Mouse (Mus musculus) forebrain, postnatal 0 days (tissue): ENCODE data around the gene Dnah3. TPM values are rescaled to one million over a fixed set of nuclear protein-coding genes. Genes with fewer than 3 reads are reported as not detected.

ENCODE experiments used
- ATAC-seq: fragments of 200-750 bp; cut with Nextera tagmentation; 2 replicates; pipeline ENCODE4 v1.8.0; 2017; ENCODE audit warnings: mild to moderate bottlenecking, moderate library complexity
- DNase-seq: peaks from one replicate; pipeline ENCODE4 v3.0.0-alpha.2; 2015
- H3K27ac ChIP-seq: fragments of 300-500 bp; sonication (generic); 2 replicates; pipeline ENCODE4 v1.5.1; 2014; ENCODE audit warnings: low read depth, mild to moderate bottlenecking, antibody characterized with exemption, low read length, moderate library complexity, mixed read lengths
- H3K27me3 ChIP-seq: fragments of 300-500 bp; sonication (generic); 2 replicates; pipeline ENCODE4 v1.6.1; 2014; ENCODE audit warnings: mild to moderate bottlenecking, low read length, mixed read lengths; ENCODE audit not compliant: insufficient read depth
- H3K36me3 ChIP-seq: fragments of 300-500 bp; sonication (generic); 2 replicates; pipeline ENCODE4 v1.6.1; 2014; ENCODE audit warnings: mild to moderate bottlenecking, moderate library complexity; ENCODE audit not compliant: insufficient read depth
- H3K4me1 ChIP-seq: fragments of 300-500 bp; sonication (generic); 2 replicates; pipeline ENCODE4 v1.6.1; 2014; ENCODE audit warnings: antibody characterized with exemption; ENCODE audit not compliant: insufficient read depth
- H3K4me2 ChIP-seq: fragments of 300-500 bp; sonication (generic); 2 replicates; pipeline ENCODE4 v1.6.1; 2014; ENCODE audit warnings: low read depth, mild to moderate bottlenecking, moderate library complexity
- H3K4me3 ChIP-seq: fragments of 300-500 bp; sonication (generic); 2 replicates; pipeline ENCODE4 v1.5.1; 2014; ENCODE audit warnings: low read depth, low read length, mixed read lengths
- H3K9ac ChIP-seq: fragments of 300-500 bp; sonication (generic); 2 replicates; pipeline ENCODE4 v1.6.1; 2014; ENCODE audit warnings: mild to moderate bottlenecking
- H3K9me3 ChIP-seq: fragments of 300-500 bp; sonication (generic); 2 replicates; pipeline ENCODE4 v1.6.1; 2016; ENCODE audit warnings: low read length
- CTCF ChIP-seq: sonication (generic); IDR thresholded peaks from 2 replicates; pipeline ENCODE4 v1.5.1; 2016; ENCODE audit warnings: antibody characterized with exemption, control low read depth, low read depth
- WGBS: fragments of 180-500 bp; shearing (Covaris S2); extraction: QIAGEN DNeasy Blood & Tissue Kit; methylation state at CpG from one replicate; pipeline ENCODE4 v1.1.7; 2014; 5-methylcytosine and 5-hydroxymethylcytosine counted together
- polyA plus RNA-seq: library from polyadenylated mRNA; unstranded; fragments of >200 nt; fragmentation: Nextera tagmentation; extraction: Ambion mirVana; gene quantifications from 2 replicates; pipeline ENCODE4 v1.2.1, GENCODE M21; 2015
- total RNA-seq: library from RNA; depleted of rRNA; stranded (reverse); fragments of >200 nt; gene quantifications from 2 replicates; pipeline ENCODE4 v1.2.3, GENCODE M21; 2014; rRNA removed

Dnah3 gene
- total RNA-seq (0.81 and 1.5 TPM in 2 replicates), polyA plus RNA-seq (0.15 and 0.25 TPM in 2 replicates)

DNA sequence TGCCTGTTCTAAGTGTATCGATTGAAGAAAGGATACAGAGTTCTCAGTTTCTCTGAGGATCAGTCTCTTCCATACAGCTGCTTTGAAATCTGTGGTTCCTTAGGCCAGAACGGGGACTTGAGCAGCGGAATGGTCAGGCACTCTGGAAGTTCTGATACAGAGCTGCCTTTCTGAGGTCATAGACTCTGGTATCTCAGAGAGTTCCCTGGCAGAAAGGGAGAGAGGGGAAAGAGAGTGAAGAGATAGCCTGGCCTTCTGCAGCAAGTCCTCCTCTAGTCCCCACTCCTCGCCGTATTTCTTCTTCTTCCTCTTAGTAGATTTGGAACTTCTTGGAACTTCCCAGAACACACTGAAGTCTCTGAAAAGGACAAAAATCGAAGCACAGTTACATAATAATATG, at the start of gene Dnah3:
Gene Dnah3, minus strand, starts transcription at position 101 of the 400 bp plus-strand sequence.
- no peak within 1 kb of the TSS for H3K27ac ChIP-seq
- no peak within 1 kb of the TSS for H3K4me3 ChIP-seq
- no peaks in the 10 kb centered on the region for H3K4me1 ChIP-seq
- TF ChIP-seq CTCF, result no peak
- no peak within 1 kb of the TSS for H3K9ac ChIP-seq
- H3K27me3 ChIP-seq, result no peaks in the 10 kb centered on the region
- ATAC-seq, result no peak
- no peak within 1 kb of the TSS for H3K4me2 ChIP-seq
- 88% methylated on average over 6 of the region's 6 CpGs for WGBS
- DNase-seq, result no peak
- H3K36me3 ChIP-seq, result no peaks in the 10 kb centered on the region
- H3K9me3 ChIP-seq, result no peaks in the 10 kb centered on the region

DNA sequence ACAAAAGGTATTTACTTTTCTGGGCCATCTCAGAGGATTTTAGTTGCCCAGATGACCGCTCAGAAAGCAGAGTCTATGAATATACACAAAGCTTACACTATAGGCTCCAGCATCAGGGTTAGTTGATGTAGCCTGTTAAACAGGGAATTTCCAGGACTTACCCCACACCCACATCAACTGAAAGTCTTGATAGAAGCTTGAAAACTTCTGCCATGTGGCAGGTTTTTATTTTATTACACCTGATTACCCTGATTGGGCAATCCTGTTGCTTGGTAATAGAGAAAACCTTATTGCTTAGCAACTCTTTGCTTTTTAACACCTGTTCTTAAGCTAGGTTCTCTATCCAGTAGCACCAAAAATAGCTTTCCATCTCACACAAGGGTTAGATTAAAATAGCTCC, 47.7 kb upstream of the Dnah3 start:
- TF ChIP-seq CTCF, result no peak
- Histone ChIP-seq H3K4me2 (no peak overlapping the region), H3K9ac (no peak overlapping the region), H3K27ac (no peak overlapping the region), H3K4me1 (no peaks in the 10 kb centered on the region), H3K36me3 (no peaks in the 10 kb centered on the region), H3K4me3 (no peak overlapping the region), H3K9me3 (no peaks in the 10 kb centered on the region), H3K27me3 (peaks cover 4% of the 10 kb centered on the region; the same call in 1 of the 2 replicates)
- 86% methylated on average over 1 of the region's 1 CpGs for WGBS
- ATAC-seq (no peak), DNase-seq (no peak)

DNA sequence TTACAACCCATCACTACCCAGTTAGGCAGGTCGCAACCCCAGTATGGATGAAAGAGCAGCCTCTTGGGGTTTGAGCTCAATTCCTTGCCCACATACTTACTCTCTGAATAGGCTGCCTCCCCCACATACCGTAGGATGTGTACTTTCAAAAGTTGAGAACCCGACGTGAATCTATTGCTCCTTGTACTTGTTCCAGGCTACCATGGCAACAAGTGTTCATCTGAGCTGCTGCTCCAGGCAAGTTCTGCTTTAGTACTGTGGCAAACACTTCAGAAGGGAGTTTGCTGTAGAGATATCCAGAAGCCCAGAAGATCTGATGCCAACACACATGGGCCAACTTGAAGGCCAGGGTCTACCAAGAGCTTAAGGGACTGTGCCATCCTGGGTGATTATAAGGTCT, 33.9 kb upstream of the Dnah3 start:
- ATAC-seq, result peak; percentile 50; the same call in 1 of the 2 replicates

DNA sequence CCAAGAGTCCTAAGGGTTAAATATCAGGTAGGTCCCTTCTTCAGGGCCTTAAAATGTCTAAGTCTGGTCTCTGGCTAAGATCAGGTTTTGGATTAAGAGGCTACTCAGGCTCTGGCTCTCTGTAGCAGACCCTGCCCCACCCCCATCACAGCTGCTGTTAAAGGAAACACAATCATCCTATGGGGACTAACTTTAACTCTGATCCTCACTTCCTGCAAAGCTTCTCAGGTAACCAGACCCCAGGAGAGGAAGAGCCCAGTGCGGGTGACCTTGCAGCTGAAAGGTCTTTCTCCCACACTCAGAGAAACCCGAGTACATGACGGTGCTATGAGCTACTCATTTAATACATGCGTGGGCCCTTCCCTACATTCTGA, 32.6 kb upstream of the Dnah3 start:
- no peaks in the 10 kb centered on the region for H3K27me3 ChIP-seq
- H3K27ac ChIP-seq, result no peak overlapping the region
- no peak overlapping the region for H3K4me2 ChIP-seq
- no peak overlapping the region for H3K9ac ChIP-seq
- H3K4me3 ChIP-seq, result no peak overlapping the region
- TF ChIP-seq CTCF, result no peak
- H3K9me3 ChIP-seq, result no peaks in the 10 kb centered on the region
- no peaks in the 10 kb centered on the region for H3K36me3 ChIP-seq
- no peaks in the 10 kb centered on the region for H3K4me1 ChIP-seq
- ATAC-seq, result no peak
- DNase-seq, result no peak
- WGBS, result 59% methylated on average over 4 of the region's 4 CpGs

More for the DNA sequence above, 33.9 kb upstream of the Dnah3 start:
- no peak overlapping the region for H3K4me2 ChIP-seq
- H3K27ac ChIP-seq, result no peak overlapping the region
- 35% methylated on average over 4 of the region's 4 CpGs for WGBS
- no peaks in the 10 kb centered on the region for H3K27me3 ChIP-seq
- no peak overlapping the region for H3K9ac ChIP-seq
- no peaks in the 10 kb centered on the region for H3K9me3 ChIP-seq
- no peaks in the 10 kb centered on the region for H3K4me1 ChIP-seq
- no peaks in the 10 kb centered on the region for H3K36me3 ChIP-seq
- no peak for TF ChIP-seq CTCF
- H3K4me3 ChIP-seq, result no peak overlapping the region
- peak; percentile 43 for DNase-seq

DNA sequence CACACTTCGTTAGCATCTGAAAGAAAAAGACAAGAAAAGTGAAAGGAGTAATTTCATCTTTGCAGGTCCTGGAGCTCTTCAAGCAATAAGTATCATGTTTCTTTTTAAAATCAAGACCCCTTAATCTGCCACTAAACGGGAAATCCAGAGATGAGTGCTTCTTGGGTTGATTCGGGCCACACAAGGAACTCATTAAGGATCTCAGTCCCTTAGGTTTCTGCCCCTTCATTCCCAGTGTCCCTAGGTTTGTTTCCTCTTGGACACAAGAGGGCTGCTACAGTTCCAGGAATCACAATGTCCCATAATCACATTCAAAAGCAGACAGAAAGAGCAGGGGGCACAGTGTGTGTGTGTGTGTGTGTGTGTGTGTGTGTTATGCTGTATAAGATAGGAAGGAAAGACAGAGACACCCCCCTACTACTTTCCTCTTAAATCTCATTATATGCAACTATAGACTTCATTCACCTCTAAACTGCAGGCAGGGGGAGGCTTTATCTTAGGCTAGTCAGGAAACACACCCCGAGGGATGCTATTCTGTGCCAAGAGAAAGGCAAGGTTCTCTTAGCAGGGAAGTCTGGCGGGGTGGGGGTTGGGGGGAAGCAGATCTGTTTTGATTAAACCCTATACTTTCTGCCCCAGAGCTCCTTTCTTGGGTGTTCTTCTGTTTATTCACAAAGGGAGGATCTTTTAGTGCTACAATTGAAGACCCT, 32.1 kb upstream of the Dnah3 start:
- Histone ChIP-seq H3K4me3 (no peak overlapping the region), H3K4me2 (no peak overlapping the region), H3K9me3 (no peaks in the 10 kb centered on the region), H3K36me3 (no peaks in the 10 kb centered on the region), H3K27ac (no peak overlapping the region), H3K9ac (no peak overlapping the region), H3K4me1 (no peaks in the 10 kb centered on the region), H3K27me3 (no peaks in the 10 kb centered on the region)
- no peak for TF ChIP-seq CTCF
- ATAC-seq, result no peak
- DNase-seq, result no peak
- WGBS, result 17% methylated on average over 5 of the region's 5 CpGs

DNA sequence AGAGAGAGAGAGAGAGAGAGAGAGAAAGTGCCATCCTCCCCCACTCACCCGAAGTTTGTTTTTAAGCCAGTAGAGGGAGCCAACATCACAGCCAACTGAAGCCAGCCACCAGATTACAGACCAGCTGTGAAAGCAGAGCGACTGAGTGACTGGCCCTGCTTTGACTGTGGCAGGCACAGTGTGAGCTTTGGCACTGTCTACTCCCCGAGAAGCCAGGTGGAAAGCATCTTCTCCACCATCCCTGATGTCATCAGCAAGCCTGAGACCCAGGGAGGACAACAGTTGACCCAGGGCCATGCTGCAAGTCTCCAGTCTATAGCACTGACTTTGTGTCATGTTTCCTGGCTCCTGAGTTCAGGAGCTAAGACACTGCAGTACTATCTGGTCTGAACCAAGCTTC, 29.8 kb upstream of the Dnah3 start:
- H3K4me3 ChIP-seq, result no peak overlapping the region
- H3K27ac ChIP-seq, result no peak overlapping the region
- H3K27me3 ChIP-seq, result no peaks in the 10 kb centered on the region
- no peaks in the 10 kb centered on the region for H3K36me3 ChIP-seq
- no peaks in the 10 kb centered on the region for H3K9me3 ChIP-seq
- 0% methylated on average over 3 of the region's 3 CpGs for WGBS
- DNase-seq, result peak; percentile 90
- H3K9ac ChIP-seq, result no peak overlapping the region
- no peak overlapping the region for H3K4me2 ChIP-seq
- peak; percentile 94 for TF ChIP-seq CTCF
- peak; percentile 92 for ATAC-seq
- no peaks in the 10 kb centered on the region for H3K4me1 ChIP-seq

DNA sequence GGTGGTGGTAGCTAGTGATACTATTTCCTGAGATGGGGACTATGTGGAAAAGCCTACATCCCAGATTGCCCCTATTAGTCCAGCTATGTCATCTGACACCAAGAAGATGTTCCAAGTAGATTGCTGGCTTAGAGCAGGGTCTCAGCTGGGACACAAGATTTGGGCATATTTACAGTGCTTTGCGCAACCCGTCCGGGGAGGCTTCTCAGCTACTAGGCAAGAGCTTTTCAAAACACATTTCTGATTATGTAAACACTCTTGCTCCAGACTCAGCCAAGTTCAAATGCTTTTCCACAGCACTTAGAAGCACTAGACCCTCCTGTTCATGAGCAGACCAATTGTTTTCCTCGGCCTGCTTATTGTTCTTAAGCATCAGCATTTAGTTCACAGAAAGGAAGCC, 28.7 kb upstream of the Dnah3 start:
- H3K27ac ChIP-seq, result no peak overlapping the region
- H3K4me1 ChIP-seq, result no peaks in the 10 kb centered on the region
- no peak overlapping the region for H3K9ac ChIP-seq
- H3K4me3 ChIP-seq, result no peak overlapping the region
- TF ChIP-seq CTCF, result no peak
- H3K9me3 ChIP-seq, result no peaks in the 10 kb centered on the region
- WGBS, result 83% methylated on average over 4 of the region's 4 CpGs
- DNase-seq (no peak), ATAC-seq (no peak)
- H3K36me3 ChIP-seq, result no peaks in the 10 kb centered on the region
- H3K4me2 ChIP-seq, result no peak overlapping the region
- H3K27me3 ChIP-seq, result no peaks in the 10 kb centered on the region
